Mouse (Mus musculus): ENCODE results near the gene Ankrd33b. TPM values are rescaled to one million over a fixed set of nuclear protein-coding genes. Genes with fewer than 3 reads are reported as not detected.

Gene Ankrd33b
- polyA plus RNA-seq, 1 experiment: 6.1 TPM

- Histone ChIP-seq H3K4me3 (ENCODE audit: insufficient read depth, poor library complexity, severe bottlenecking) (no peak overlapping the region), H3K36me3 (ENCODE audit: control insufficient read depth, insufficient read depth) (no peaks in the 10 kb centered on the region), H3K79me3 (ENCODE audit: low read depth) (peaks cover 25% of the 10 kb centered on the region), H3ac (ENCODE audit: control insufficient read depth, insufficient read length, low read depth) (no peak overlapping the region), H3K27me3 (ENCODE audit: control insufficient read depth, insufficient read depth, insufficient read length) (no peaks in the 10 kb centered on the region), H3K79me2 (ENCODE audit: control insufficient read depth, insufficient read depth) (peaks cover 85% of the 10 kb centered on the region)
- TF ChIP-seq USF1 (IDR thresholded peaks at IDR 0.05; ENCODE audit: low read depth) (no peak), MYOD1 (IDR thresholded peaks at IDR 0.05; ENCODE audit: control insufficient read depth, insufficient read length, low read depth) (peak; percentile 60), MAX (IDR thresholded peaks at IDR 0.05) (peak; percentile 87), FOSL1 (IDR thresholded peaks at IDR 0.05; ENCODE audit: insufficient read depth, low read length, poor library complexity, severe bottlenecking) (no peak)
These were observed 30.3 kb downstream of the Ankrd33b start for GRCm38 (mm10) chr15:31337192-31337741.

- H3K4me3 ChIP-seq (ENCODE audit: insufficient read depth, poor library complexity, severe bottlenecking): no peak overlapping the region
- H3K36me3 ChIP-seq (ENCODE audit: control insufficient read depth, insufficient read depth): no peaks in the 10 kb centered on the region
- peaks cover 24% of the 10 kb centered on the region for H3K79me3 ChIP-seq (ENCODE audit: low read depth)
- peak overlapping the region; percentile 20 for H3ac ChIP-seq (ENCODE audit: control insufficient read depth, insufficient read length, low read depth)
- no peaks in the 10 kb centered on the region for H3K27me3 ChIP-seq (ENCODE audit: control insufficient read depth, insufficient read depth, insufficient read length)
- TF ChIP-seq MAX (IDR thresholded peaks at IDR 0.05): no peak
- no peak for TF ChIP-seq USF1 (IDR thresholded peaks at IDR 0.05; ENCODE audit: low read depth)
- peak; percentile 84 for TF ChIP-seq MYOD1 (IDR thresholded peaks at IDR 0.05; ENCODE audit: control insufficient read depth, insufficient read length, low read depth)
- no peak for TF ChIP-seq FOSL1 (IDR thresholded peaks at IDR 0.05; ENCODE audit: insufficient read depth, low read length, poor library complexity, severe bottlenecking)
- no peak for TF ChIP-seq MYOG (IDR thresholded peaks at IDR 0.05; ENCODE audit: control insufficient read depth, extremely low read depth, insufficient read length)
- no peak for TF ChIP-seq CTCF (IDR thresholded peaks at IDR 0.05; ENCODE audit: control insufficient read depth, insufficient read depth, insufficient read length)
- no peak for TF ChIP-seq CEBPB (IDR thresholded peaks at IDR 0.05; ENCODE audit: low read depth)
- peaks cover 86% of the 10 kb centered on the region for H3K79me2 ChIP-seq (ENCODE audit: control insufficient read depth, insufficient read depth)
These were observed 30.8 kb downstream of the Ankrd33b start for GRCm38 (mm10) chr15:31336685-31337084.

- Histone ChIP-seq H3K27me3 (ENCODE audit: control insufficient read depth, insufficient read depth, insufficient read length) (no peaks in the 10 kb centered on the region), H3ac (ENCODE audit: control insufficient read depth, insufficient read length, low read depth) (no peak overlapping the region), H3K79me3 (ENCODE audit: low read depth) (peaks cover 17% of the 10 kb centered on the region), H3K36me3 (ENCODE audit: control insufficient read depth, insufficient read depth) (no peaks in the 10 kb centered on the region), H3K79me2 (ENCODE audit: control insufficient read depth, insufficient read depth) (peaks cover 78% of the 10 kb centered on the region), H3K4me3 (ENCODE audit: insufficient read depth, poor library complexity, severe bottlenecking) (no peak overlapping the region)
- TF ChIP-seq MYOG (IDR thresholded peaks at IDR 0.05; ENCODE audit: control insufficient read depth, extremely low read depth, insufficient read length): no peak
- TF ChIP-seq CTCF (IDR thresholded peaks at IDR 0.05; ENCODE audit: control insufficient read depth, insufficient read depth, insufficient read length): no peak
- no peak for TF ChIP-seq MYOD1 (IDR thresholded peaks at IDR 0.05; ENCODE audit: control insufficient read depth, insufficient read length, low read depth)
- no peak for TF ChIP-seq FOSL1 (IDR thresholded peaks at IDR 0.05; ENCODE audit: insufficient read depth, low read length, poor library complexity, severe bottlenecking)
- no peak for TF ChIP-seq CEBPB (IDR thresholded peaks at IDR 0.05; ENCODE audit: low read depth)
These were observed 32.7 kb downstream of the Ankrd33b start for GRCm38 (mm10) chr15:31334829-31335228.

DNA sequence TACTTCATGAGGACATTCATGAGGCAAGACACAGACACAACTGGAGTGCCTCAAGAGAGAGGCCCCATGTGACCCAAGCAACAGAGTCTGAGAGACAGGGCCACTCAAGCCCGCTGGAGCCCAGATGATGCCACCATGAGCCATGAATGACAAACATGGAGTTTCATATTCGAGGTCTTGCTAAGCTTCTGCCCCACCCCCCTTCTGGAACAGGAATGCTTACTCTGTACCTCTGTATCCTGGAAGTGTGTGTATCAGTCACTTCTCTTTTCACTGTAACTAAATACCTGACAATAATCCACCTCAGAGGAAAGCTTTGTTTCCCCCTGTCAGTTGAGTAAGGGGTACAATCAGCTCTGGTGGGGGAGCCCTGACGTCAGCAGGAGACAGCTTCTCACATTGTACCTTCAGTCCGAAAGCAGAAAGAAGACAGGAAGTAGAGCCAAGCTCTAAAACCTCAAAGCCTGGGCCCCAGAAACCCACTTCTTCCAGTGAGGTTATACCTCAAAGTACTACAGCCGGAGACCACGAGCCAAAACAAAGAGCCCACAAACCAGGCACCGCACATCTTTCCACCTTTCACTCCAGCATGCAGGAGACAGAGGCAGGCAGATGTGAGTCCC, 34.9 kb downstream of the Ankrd33b start:
- TF ChIP-seq CEBPB (IDR thresholded peaks at IDR 0.05; ENCODE audit: low read depth): no peak
- TF ChIP-seq USF1 (IDR thresholded peaks at IDR 0.05; ENCODE audit: low read depth): peak; percentile 28
- H3K4me3 ChIP-seq (ENCODE audit: insufficient read depth, poor library complexity, severe bottlenecking): no peak overlapping the region
- peaks cover 18% of the 10 kb centered on the region for H3K79me3 ChIP-seq (ENCODE audit: low read depth)
- no peaks in the 10 kb centered on the region for H3K27me3 ChIP-seq (ENCODE audit: control insufficient read depth, insufficient read depth, insufficient read length)
- H3ac ChIP-seq (ENCODE audit: control insufficient read depth, insufficient read length, low read depth): no peak overlapping the region
- H3K79me2 ChIP-seq (ENCODE audit: control insufficient read depth, insufficient read depth): peaks cover 67% of the 10 kb centered on the region
- H3K36me3 ChIP-seq (ENCODE audit: control insufficient read depth, insufficient read depth): no peaks in the 10 kb centered on the region

GRCm38 (mm10) chr15:31331742-31332141, 35.8 kb downstream of the Ankrd33b start:
- Histone ChIP-seq H3K4me3 (ENCODE audit: insufficient read depth, poor library complexity, severe bottlenecking) (no peak overlapping the region), H3K79me3 (ENCODE audit: low read depth) (peaks cover 22% of the 10 kb centered on the region), H3K79me2 (ENCODE audit: control insufficient read depth, insufficient read depth) (peaks cover 69% of the 10 kb centered on the region), H3K27me3 (ENCODE audit: control insufficient read depth, insufficient read depth, insufficient read length) (no peaks in the 10 kb centered on the region), H3ac (ENCODE audit: control insufficient read depth, insufficient read length, low read depth) (no peak overlapping the region), H3K36me3 (ENCODE audit: control insufficient read depth, insufficient read depth) (no peaks in the 10 kb centered on the region)
- TF ChIP-seq USF1 (IDR thresholded peaks at IDR 0.05; ENCODE audit: low read depth) (peak; percentile 76), CEBPB (IDR thresholded peaks at IDR 0.05; ENCODE audit: low read depth) (no peak)

DNA sequence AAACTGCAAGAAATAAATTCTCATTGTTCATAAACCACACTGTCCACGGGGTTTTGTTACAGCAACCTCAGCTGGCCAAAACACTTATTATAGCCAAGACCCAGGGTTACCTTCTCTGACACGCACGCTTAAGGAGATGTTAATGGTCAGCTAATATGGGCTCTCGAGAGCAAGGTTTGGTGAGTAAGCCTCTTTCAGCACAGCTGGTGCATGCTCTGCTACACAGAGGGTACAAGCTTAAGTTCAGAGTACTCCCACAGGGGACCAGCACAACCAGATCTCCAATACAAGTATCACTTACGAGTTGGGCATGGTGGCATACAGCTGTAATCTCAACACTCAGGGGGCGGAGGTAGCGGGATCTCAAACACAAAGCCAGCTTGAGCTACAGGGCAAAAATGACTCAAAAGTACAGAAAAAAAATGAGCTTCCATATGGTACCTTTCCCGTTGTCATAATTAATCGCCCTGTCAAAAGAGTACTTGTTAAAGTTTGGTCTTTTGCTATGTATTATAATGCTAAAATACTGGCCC, 39.4 kb downstream of the Ankrd33b start:
- Histone ChIP-seq H3K36me3 (ENCODE audit: control insufficient read depth, insufficient read depth) (peaks cover 13% of the 10 kb centered on the region), H3K27me3 (ENCODE audit: control insufficient read depth, insufficient read depth, insufficient read length) (no peaks in the 10 kb centered on the region), H3ac (ENCODE audit: control insufficient read depth, insufficient read length, low read depth) (no peak overlapping the region), H3K4me3 (ENCODE audit: insufficient read depth, poor library complexity, severe bottlenecking) (no peak overlapping the region), H3K79me3 (ENCODE audit: low read depth) (peaks cover 14% of the 10 kb centered on the region), H3K79me2 (ENCODE audit: control insufficient read depth, insufficient read depth) (peaks cover 43% of the 10 kb centered on the region)
- TF ChIP-seq MAX (IDR thresholded peaks at IDR 0.05): no peak
- peak; percentile 20 for TF ChIP-seq MYOD1 (IDR thresholded peaks at IDR 0.05; ENCODE audit: control insufficient read depth, insufficient read length, low read depth)
- no peak for TF ChIP-seq CTCF (IDR thresholded peaks at IDR 0.05; ENCODE audit: control insufficient read depth, insufficient read depth, insufficient read length)
